Mouse (Mus musculus): ENCODE measurements around the gene Strbp. TPM values are rescaled to one million over a fixed set of nuclear protein-coding genes. Genes with fewer than 3 reads are reported as not detected.
"Not testable (repeated sequence)": the region's sequence is repeated elsewhere in the genome, so short reads cannot be mapped to it uniquely, and the experiment has no call there.

Strbp gene
- polyA plus RNA-seq, 1 experiment from 2014 or later = 94.9 TPM

GRCm38 (mm10) chr2:37516030-37516710 lies 187.5 kb downstream of the Strbp start, which contains the start of gene Gpr21:
Gpr21 (plus strand) TSS chr2:37516332.
- Histone ChIP-seq H3K27ac (ENCODE audit: low read depth, low read length) (peak within 1 kb of the TSS; percentile 71), H3K4me2 (ENCODE audit: low read length) (peak within 1 kb of the TSS; percentile 62), H3K9me3 (ENCODE audit: control insufficient read depth, low read length) (no peaks in the 10 kb centered on the region), H3K9ac (ENCODE audit: low read depth, low read length) (peak within 1 kb of the TSS; percentile 66), H3K4me1 (ENCODE audit: control insufficient read depth, insufficient read depth, low read depth, low read length) (peaks cover 14% of the 10 kb centered on the region), H3K27me3 (replicated peaks; ENCODE audit: control insufficient read depth, insufficient read depth, low read length) (no peaks in the 10 kb centered on the region), H3K36me3 (ENCODE audit: control insufficient read depth, insufficient read depth, low read length) (peaks cover 8% of the 10 kb centered on the region), H3K4me3 (ENCODE audit: low read length) (peak within 1 kb of the TSS; percentile 40)
- peak; percentile 86 for ATAC-seq
- 12% methylated on average over 11 of the region's 11 CpGs for WGBS

GRCm38 (mm10) chr2:37511134-37511901 lies 192.3 kb downstream of the Strbp start:
- Histone ChIP-seq H3K9me3 (ENCODE audit: control insufficient read depth, low read length) (no peaks in the 10 kb centered on the region), H3K36me3 (ENCODE audit: control insufficient read depth, insufficient read depth, low read length) (peaks cover 20% of the 10 kb centered on the region), H3K4me2 (ENCODE audit: low read length) (no peak overlapping the region)

GRCm38 (mm10) chr2:37505856-37506255 lies 197.8 kb downstream of the Strbp start:
- H3K4me1 ChIP-seq (ENCODE audit: control insufficient read depth, insufficient read depth, low read depth, low read length); H3K9ac ChIP-seq (ENCODE audit: low read depth, low read length); H3K4me2 ChIP-seq (ENCODE audit: low read length); ATAC-seq; H3K9me3 ChIP-seq (ENCODE audit: control insufficient read depth, low read length); H3K27me3 ChIP-seq (replicated peaks; ENCODE audit: control insufficient read depth, insufficient read depth, low read length); H3K4me3 ChIP-seq (ENCODE audit: low read length); H3K27ac ChIP-seq (ENCODE audit: low read depth, low read length): not testable (repeated sequence)
- 88% methylated on average over 2 of the region's 2 CpGs for WGBS
- H3K36me3 ChIP-seq (ENCODE audit: control insufficient read depth, insufficient read depth, low read length) = peaks cover 22% of the 10 kb centered on the region

More at GRCm38 (mm10) chr2:37511134-37511901, 192.3 kb downstream of the Strbp start:
- no peaks in the 10 kb centered on the region for H3K27me3 ChIP-seq (replicated peaks; ENCODE audit: control insufficient read depth, insufficient read depth, low read length)
- H3K9ac ChIP-seq (ENCODE audit: low read depth, low read length) = no peak overlapping the region
- WGBS = 91% methylated on average over 4 of the region's 4 CpGs
- no peak overlapping the region for H3K27ac ChIP-seq (ENCODE audit: low read depth, low read length)
- no peaks in the 10 kb centered on the region; the same call in 1 of the 2 replicates for H3K4me1 ChIP-seq (ENCODE audit: control insufficient read depth, insufficient read depth, low read depth, low read length)
- ATAC-seq = no peak
- H3K4me3 ChIP-seq (ENCODE audit: low read length) = no peak overlapping the region

DNA sequence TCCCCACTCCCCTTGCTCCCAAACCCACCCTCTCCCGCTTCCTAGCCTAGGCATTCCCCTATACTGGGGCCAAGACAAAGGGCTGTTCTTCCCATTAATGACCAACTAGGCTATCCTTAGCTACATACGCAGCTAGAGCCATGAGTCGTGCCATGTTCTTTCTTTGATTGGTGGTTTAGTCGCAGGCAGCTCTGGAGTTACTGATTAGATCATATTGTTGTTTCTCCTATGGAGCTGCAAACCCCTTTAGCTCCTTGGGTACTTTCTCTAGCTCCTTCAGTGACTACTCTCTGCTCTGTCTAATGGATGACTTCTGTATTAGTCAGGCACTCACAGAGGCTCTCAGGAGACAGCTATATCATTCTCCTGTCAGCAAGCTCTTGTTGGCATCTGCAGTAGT lies 206.3 kb downstream of the Strbp start:
- no peak for ATAC-seq
- H3K27ac ChIP-seq (ENCODE audit: low read depth, low read length) = no peak overlapping the region
- 96% methylated on average over 4 of the region's 4 CpGs for WGBS

GRCm38 (mm10) chr2:37488956-37489355 lies 214.7 kb downstream of the Strbp start:
- ATAC-seq = no peak
- Histone ChIP-seq H3K9ac (ENCODE audit: low read depth, low read length) (no peak overlapping the region), H3K27ac (ENCODE audit: low read depth, low read length) (no peak overlapping the region), H3K4me3 (ENCODE audit: low read length) (no peak overlapping the region), H3K9me3 (ENCODE audit: control insufficient read depth, low read length) (no peaks in the 10 kb centered on the region), H3K4me1 (ENCODE audit: control insufficient read depth, insufficient read depth, low read depth, low read length) (no peaks in the 10 kb centered on the region), H3K4me2 (ENCODE audit: low read length) (no peak overlapping the region), H3K36me3 (ENCODE audit: control insufficient read depth, insufficient read depth, low read length) (peaks cover 35% of the 10 kb centered on the region), H3K27me3 (replicated peaks; ENCODE audit: control insufficient read depth, insufficient read depth, low read length) (no peaks in the 10 kb centered on the region)
- 100% methylated on average over 2 of the region's 2 CpGs for WGBS

More for the DNA sequence above, 206.3 kb downstream of the Strbp start:
- no peak overlapping the region for H3K9ac ChIP-seq (ENCODE audit: low read depth, low read length)
- H3K27me3 ChIP-seq (replicated peaks; ENCODE audit: control insufficient read depth, insufficient read depth, low read length) = no peaks in the 10 kb centered on the region
- H3K4me1 ChIP-seq (ENCODE audit: control insufficient read depth, insufficient read depth, low read depth, low read length) = no peaks in the 10 kb centered on the region
- no peak overlapping the region for H3K4me3 ChIP-seq (ENCODE audit: low read length)
- H3K9me3 ChIP-seq (ENCODE audit: control insufficient read depth, low read length) = no peaks in the 10 kb centered on the region
- peaks cover 15% of the 10 kb centered on the region for H3K36me3 ChIP-seq (ENCODE audit: control insufficient read depth, insufficient read depth, low read length)
- H3K4me2 ChIP-seq (ENCODE audit: low read length) = no peak overlapping the region

DNA sequence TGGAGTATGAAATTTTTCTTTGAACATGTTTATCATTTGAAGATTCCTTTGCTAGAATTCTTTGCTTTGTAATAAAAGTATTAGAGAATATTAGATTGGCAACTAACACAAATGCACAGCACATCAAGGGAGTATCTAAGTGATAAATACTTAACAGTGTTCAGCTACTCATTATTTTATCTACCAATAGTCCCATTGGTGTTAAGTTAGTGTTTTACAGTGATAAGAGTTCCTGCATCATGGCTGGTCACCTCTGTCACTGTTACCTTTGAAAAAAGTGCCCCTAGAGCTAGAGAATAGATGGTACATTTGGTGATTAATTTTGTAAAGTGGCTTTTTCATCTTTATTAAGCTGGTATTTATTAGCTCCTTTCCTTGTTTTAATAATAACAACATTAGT lies 217.3 kb downstream of the Strbp start:
- peaks cover 23% of the 10 kb centered on the region for H3K36me3 ChIP-seq (ENCODE audit: control insufficient read depth, insufficient read depth, low read length)
- ATAC-seq = no peak

DNA sequence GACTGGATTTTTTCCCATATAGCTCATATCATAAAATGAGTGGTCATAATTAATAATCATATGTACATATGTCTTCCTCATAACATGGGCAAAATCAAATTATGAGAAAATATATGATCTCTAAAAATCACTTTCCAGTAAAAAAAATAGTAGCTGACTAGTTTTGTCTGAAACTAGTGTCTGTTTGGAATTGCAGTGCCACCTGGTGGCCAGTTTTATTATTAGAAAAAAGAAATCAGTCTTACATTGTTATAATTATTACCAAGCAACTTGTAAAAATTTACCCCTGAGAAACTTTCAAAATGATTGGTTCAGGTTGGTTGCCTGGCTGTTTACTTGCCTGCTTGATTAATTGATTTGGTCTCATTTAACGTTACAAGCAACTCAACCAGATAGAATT lies 218.3 kb downstream of the Strbp start:
- no peak overlapping the region for H3K9ac ChIP-seq (ENCODE audit: low read depth, low read length)
- WGBS = 89% methylated on average over 1 of the region's 1 CpGs
- H3K4me1 ChIP-seq (ENCODE audit: control insufficient read depth, insufficient read depth, low read depth, low read length) = no peaks in the 10 kb centered on the region
- H3K36me3 ChIP-seq (ENCODE audit: control insufficient read depth, insufficient read depth, low read length) = peaks cover 22% of the 10 kb centered on the region
- no peak overlapping the region for H3K4me2 ChIP-seq (ENCODE audit: low read length)
- no peaks in the 10 kb centered on the region for H3K9me3 ChIP-seq (ENCODE audit: control insufficient read depth, low read length)
- no peak overlapping the region for H3K4me3 ChIP-seq (ENCODE audit: low read length)
- no peaks in the 10 kb centered on the region for H3K27me3 ChIP-seq (replicated peaks; ENCODE audit: control insufficient read depth, insufficient read depth, low read length)
- no peak for ATAC-seq
- no peak overlapping the region for H3K27ac ChIP-seq (ENCODE audit: low read depth, low read length)

More for the DNA sequence above, 217.3 kb downstream of the Strbp start:
- no peaks in the 10 kb centered on the region for H3K9me3 ChIP-seq (ENCODE audit: control insufficient read depth, low read length)
- no peaks in the 10 kb centered on the region for H3K27me3 ChIP-seq (replicated peaks; ENCODE audit: control insufficient read depth, insufficient read depth, low read length)
- H3K4me3 ChIP-seq (ENCODE audit: low read length) = no peak overlapping the region
- H3K4me1 ChIP-seq (ENCODE audit: control insufficient read depth, insufficient read depth, low read depth, low read length) = no peaks in the 10 kb centered on the region
- no peak overlapping the region for H3K4me2 ChIP-seq (ENCODE audit: low read length)
- H3K9ac ChIP-seq (ENCODE audit: low read depth, low read length) = no peak overlapping the region
- H3K27ac ChIP-seq (ENCODE audit: low read depth, low read length) = no peak overlapping the region

DNA sequence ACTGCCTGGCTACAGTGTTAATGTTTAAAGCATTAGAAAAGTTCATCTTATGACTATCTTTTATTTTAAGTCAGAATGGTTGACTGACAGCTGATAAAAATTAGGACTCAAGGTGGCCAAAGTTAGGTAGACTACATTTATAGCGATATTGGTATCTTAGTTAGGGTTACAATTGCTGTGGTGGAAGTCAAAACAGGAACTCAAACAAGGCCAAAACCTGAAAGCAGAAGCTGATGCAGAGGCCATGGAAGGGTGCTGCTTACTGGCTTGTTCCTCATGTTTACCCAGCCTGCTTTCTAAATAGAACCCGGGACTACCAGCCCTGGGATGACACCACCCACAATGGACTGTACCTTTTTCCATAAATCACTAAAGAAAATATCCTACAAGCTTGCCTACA lies 219.5 kb downstream of the Strbp start:
- no peak for ATAC-seq
- WGBS = 96% methylated on average over 2 of the region's 2 CpGs
- Histone ChIP-seq H3K4me3 (ENCODE audit: low read length) (no peak overlapping the region), H3K27me3 (replicated peaks; ENCODE audit: control insufficient read depth, insufficient read depth, low read length) (no peaks in the 10 kb centered on the region), H3K4me2 (ENCODE audit: low read length) (no peak overlapping the region), H3K9ac (ENCODE audit: low read depth, low read length) (no peak overlapping the region), H3K4me1 (ENCODE audit: control insufficient read depth, insufficient read depth, low read depth, low read length) (no peaks in the 10 kb centered on the region), H3K9me3 (ENCODE audit: control insufficient read depth, low read length) (no peaks in the 10 kb centered on the region), H3K36me3 (ENCODE audit: control insufficient read depth, insufficient read depth, low read length) (peaks cover 12% of the 10 kb centered on the region; the same call in 1 of the 2 replicates), H3K27ac (ENCODE audit: low read depth, low read length) (no peak overlapping the region)

DNA sequence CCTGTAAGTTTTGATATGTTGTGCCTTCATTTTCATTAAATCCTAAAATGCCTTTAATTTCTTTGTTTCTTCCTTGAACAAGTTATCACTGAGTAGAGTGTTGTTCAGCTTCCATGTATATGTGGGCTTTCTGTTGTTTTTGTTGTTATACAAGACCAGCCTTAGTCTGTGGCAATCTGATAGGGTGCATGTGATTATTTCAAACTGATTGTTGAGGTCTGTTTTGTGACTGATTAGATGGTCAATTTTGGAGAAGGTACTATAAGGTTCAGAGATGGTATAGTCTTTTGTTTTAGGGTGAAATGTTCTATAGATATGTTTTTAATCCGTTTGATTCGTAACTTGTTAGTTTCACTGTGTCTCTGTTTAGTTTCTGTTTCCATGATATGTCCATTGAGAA lies 223.6 kb downstream of the Strbp start:
- Histone ChIP-seq H3K4me3 (ENCODE audit: low read length) (no peak overlapping the region), H3K27ac (ENCODE audit: low read depth, low read length) (no peak overlapping the region), H3K4me2 (ENCODE audit: low read length) (no peak overlapping the region), H3K9me3 (ENCODE audit: control insufficient read depth, low read length) (no peaks in the 10 kb centered on the region), H3K4me1 (ENCODE audit: control insufficient read depth, insufficient read depth, low read depth, low read length) (no peaks in the 10 kb centered on the region), H3K9ac (ENCODE audit: low read depth, low read length) (no peak overlapping the region), H3K27me3 (replicated peaks; ENCODE audit: control insufficient read depth, insufficient read depth, low read length) (no peaks in the 10 kb centered on the region), H3K36me3 (ENCODE audit: control insufficient read depth, insufficient read depth, low read length) (peaks cover 27% of the 10 kb centered on the region)
- 96% methylated on average over 2 of the region's 2 CpGs for WGBS
- ATAC-seq = no peak
